Mouse (Mus musculus) intestine, embryonic 16.5 days (tissue): ENCODE measurements around the gene Bdh1. TPM values are rescaled to one million over a fixed set of nuclear protein-coding genes. Genes with fewer than 3 reads are reported as not detected.

ENCODE experiments used
- ATAC-seq: fragments of 200-750 bp; cut with Nextera tagmentation; 2 replicates; pipeline ENCODE4 v1.8.0; 2017; ENCODE audit warnings: moderate TSS enrichment, moderate library complexity
- H3K27ac ChIP-seq: fragments of 300-500 bp; sonication (generic); 2 replicates; pipeline ENCODE4 v1.5.1; 2014; ENCODE audit warnings: mild to moderate bottlenecking, low read length
- H3K27me3 ChIP-seq: fragments of 300-500 bp; sonication (generic); replicated peaks from 2 replicates; pipeline ENCODE4 v1.6.1; 2014; ENCODE audit warnings: low read length, control low read depth, mixed read lengths; ENCODE audit not compliant: control insufficient read depth, insufficient read depth
- H3K36me3 ChIP-seq: fragments of 300-500 bp; sonication (generic); 2 replicates; pipeline ENCODE4 v1.6.1; 2014; ENCODE audit warnings: low read length, control low read depth; ENCODE audit not compliant: control insufficient read depth, insufficient read depth
- H3K4me1 ChIP-seq: fragments of 300-500 bp; sonication (generic); 2 replicates; pipeline ENCODE4 v1.6.1; 2014; ENCODE audit warnings: low read length, control low read depth, mixed read lengths; ENCODE audit not compliant: control insufficient read depth, insufficient read depth
- H3K4me2 ChIP-seq: fragments of 300-500 bp; sonication (generic); 2 replicates; pipeline ENCODE4 v1.6.1; 2014; ENCODE audit warnings: low read depth, low read length, control low read depth
- H3K4me3 ChIP-seq: fragments of 300-500 bp; sonication (generic); 2 replicates; pipeline ENCODE4 v1.5.1; 2014; ENCODE audit warnings: mild to moderate bottlenecking, low read length
- H3K9ac ChIP-seq: fragments of 300-500 bp; sonication (generic); 2 replicates; pipeline ENCODE4 v1.6.1; 2014; ENCODE audit warnings: low read depth, low read length
- H3K9me3 ChIP-seq: fragments of 300-500 bp; sonication (generic); 2 replicates; pipeline ENCODE4 v1.6.1; 2016; ENCODE audit warnings: low read length, control low read depth; ENCODE audit not compliant: control insufficient read depth
- WGBS: fragments of 180-500 bp; shearing (Covaris S2); extraction: QIAGEN DNeasy Blood & Tissue Kit; methylation state at CpG from one replicate; pipeline ENCODE4 v1.1.7; 2014; 5-methylcytosine and 5-hydroxymethylcytosine counted together
- polyA plus RNA-seq: library from polyadenylated mRNA; unstranded; fragments of >200 nt; fragmentation: Nextera tagmentation; extraction: Ambion mirVana; gene quantifications from 2 replicates; pipeline ENCODE4 v1.2.1, GENCODE M21; 2015

Gene Bdh1
- polyA plus RNA-seq, 1 experiment from 2014 or later: 272 TPM

- H3K4me3 ChIP-seq: no peak overlapping the region
- WGBS: 89% methylated on average over 7 of the region's 7 CpGs
- no peaks in the 10 kb centered on the region for H3K27me3 ChIP-seq
- H3K36me3 ChIP-seq: no peaks in the 10 kb centered on the region
- no peak for ATAC-seq
- H3K9me3 ChIP-seq: no peaks in the 10 kb centered on the region
- H3K27ac ChIP-seq: no peak overlapping the region
- no peak overlapping the region for H3K9ac ChIP-seq
- no peak overlapping the region for H3K4me2 ChIP-seq
- peaks cover 12% of the 10 kb centered on the region for H3K4me1 ChIP-seq
These were observed 68.9 kb downstream of the Bdh1 start for GRCm38 (mm10) chr16:31490967-31491366.

GRCm38 (mm10) chr16:31492921-31493549 is 71.0 kb downstream of the Bdh1 start:
- no peak overlapping the region for H3K4me3 ChIP-seq
- peak; percentile 40; the same call in 1 of the 2 replicates for ATAC-seq
- no peaks in the 10 kb centered on the region for H3K27me3 ChIP-seq
- no peaks in the 10 kb centered on the region for H3K9me3 ChIP-seq
- no peaks in the 10 kb centered on the region for H3K36me3 ChIP-seq
- peaks cover 12% of the 10 kb centered on the region for H3K4me1 ChIP-seq
- H3K27ac ChIP-seq: no peak overlapping the region
- H3K4me2 ChIP-seq: peak overlapping the region; percentile 7; the same call in 1 of the 2 replicates
- WGBS: 28% methylated on average over 12 of the region's 12 CpGs
- H3K9ac ChIP-seq: no peak overlapping the region

GRCm38 (mm10) chr16:31493550-31493965 is 71.5 kb downstream of the Bdh1 start:
- Histone ChIP-seq H3K9ac (no peak overlapping the region), H3K27me3 (no peaks in the 10 kb centered on the region), H3K27ac (no peak overlapping the region), H3K9me3 (no peaks in the 10 kb centered on the region), H3K4me1 (peaks cover 12% of the 10 kb centered on the region), H3K4me2 (peak overlapping the region; percentile 7; the same call in 1 of the 2 replicates), H3K4me3 (no peak overlapping the region), H3K36me3 (no peaks in the 10 kb centered on the region)
- 45% methylated on average over 6 of the region's 6 CpGs for WGBS
- no peak for ATAC-seq

GRCm38 (mm10) chr16:31493991-31494390 is 71.9 kb downstream of the Bdh1 start:
- H3K27me3 ChIP-seq: no peaks in the 10 kb centered on the region
- no peaks in the 10 kb centered on the region for H3K9me3 ChIP-seq
- no peak overlapping the region for H3K27ac ChIP-seq
- H3K4me1 ChIP-seq: peaks cover 12% of the 10 kb centered on the region
- H3K36me3 ChIP-seq: no peaks in the 10 kb centered on the region
- no peak for ATAC-seq
- no peak overlapping the region for H3K9ac ChIP-seq
- WGBS: 74% methylated on average over 6 of the region's 6 CpGs
- H3K4me2 ChIP-seq: no peak overlapping the region
- no peak overlapping the region for H3K4me3 ChIP-seq

DNA sequence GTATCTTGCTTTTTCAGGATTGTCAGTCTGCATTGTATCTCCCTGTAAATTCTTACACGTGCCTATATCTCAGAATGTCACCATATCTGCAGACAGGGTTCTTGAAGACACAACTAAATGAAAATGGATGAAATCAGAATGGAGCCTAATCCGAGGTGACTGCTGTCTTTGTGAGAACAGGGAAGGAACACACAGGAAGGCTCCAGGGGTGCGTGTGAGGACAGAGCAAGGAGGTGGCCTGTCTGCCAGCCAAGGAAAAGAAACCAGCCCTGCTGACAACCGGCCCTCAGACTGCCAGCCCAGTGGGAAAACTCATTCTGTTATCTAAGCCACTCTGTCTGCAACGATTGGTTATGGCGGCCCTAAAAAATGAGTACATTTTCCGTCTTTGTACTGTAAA is 73.3 kb downstream of the Bdh1 start:
- Histone ChIP-seq H3K27ac (no peak overlapping the region), H3K27me3 (no peaks in the 10 kb centered on the region), H3K9me3 (no peaks in the 10 kb centered on the region), H3K4me1 (peaks cover 13% of the 10 kb centered on the region), H3K4me2 (no peak overlapping the region), H3K4me3 (no peak overlapping the region), H3K36me3 (no peaks in the 10 kb centered on the region), H3K9ac (no peak overlapping the region)
- no peak for ATAC-seq
- WGBS: 69% methylated on average over 7 of the region's 7 CpGs

GRCm38 (mm10) chr16:31495769-31496168 is 73.7 kb downstream of the Bdh1 start:
- Histone ChIP-seq H3K4me2 (no peak overlapping the region), H3K36me3 (no peaks in the 10 kb centered on the region), H3K4me1 (peaks cover 16% of the 10 kb centered on the region), H3K4me3 (no peak overlapping the region), H3K9ac (no peak overlapping the region), H3K27ac (no peak overlapping the region), H3K9me3 (no peaks in the 10 kb centered on the region), H3K27me3 (no peaks in the 10 kb centered on the region)
- 79% methylated on average over 9 of the region's 9 CpGs for WGBS
- ATAC-seq: no peak

DNA sequence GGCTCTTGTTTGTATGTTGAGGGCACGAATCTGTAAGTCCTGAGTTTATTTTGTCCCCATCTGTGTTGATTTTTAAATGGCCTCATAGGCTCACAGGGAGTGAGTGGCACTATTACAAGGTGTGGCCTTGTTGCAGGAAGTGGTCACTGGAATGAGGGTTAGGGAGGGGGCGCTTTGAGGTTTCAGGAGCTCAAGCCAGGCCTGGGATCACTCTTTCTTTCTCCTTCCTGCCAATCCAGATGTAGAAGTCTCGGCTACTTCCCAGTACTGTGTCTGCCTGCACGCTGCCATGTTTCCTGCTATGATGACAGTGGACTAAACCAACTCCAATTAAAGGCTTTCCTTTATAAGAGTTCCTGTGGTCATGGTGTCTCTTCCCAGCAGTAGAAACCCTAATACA is 76.3 kb downstream of the Bdh1 start:
- H3K4me2 ChIP-seq: no peak overlapping the region
- H3K9me3 ChIP-seq: no peaks in the 10 kb centered on the region
- H3K4me3 ChIP-seq: no peak overlapping the region
- H3K27ac ChIP-seq: no peak overlapping the region
- 83% methylated on average over 4 of the region's 4 CpGs for WGBS
- ATAC-seq: no peak
- H3K9ac ChIP-seq: no peak overlapping the region
- no peaks in the 10 kb centered on the region for H3K36me3 ChIP-seq
- H3K4me1 ChIP-seq: peaks cover 18% of the 10 kb centered on the region
- no peaks in the 10 kb centered on the region for H3K27me3 ChIP-seq

- Histone ChIP-seq H3K27me3 (no peaks in the 10 kb centered on the region), H3K9ac (no peak overlapping the region), H3K9me3 (no peaks in the 10 kb centered on the region), H3K4me3 (no peak overlapping the region), H3K36me3 (no peaks in the 10 kb centered on the region), H3K4me2 (no peak overlapping the region), H3K27ac (no peak overlapping the region), H3K4me1 (peaks cover 14% of the 10 kb centered on the region)
- no peak for ATAC-seq
- 95% methylated on average over 6 of the region's 6 CpGs for WGBS
These were observed 76.9 kb downstream of the Bdh1 start for GRCm38 (mm10) chr16:31499021-31499420.

- Histone ChIP-seq H3K9ac (no peak overlapping the region), H3K4me2 (no peak overlapping the region), H3K9me3 (no peaks in the 10 kb centered on the region), H3K27me3 (no peaks in the 10 kb centered on the region), H3K4me1 (peaks cover 14% of the 10 kb centered on the region), H3K36me3 (no peaks in the 10 kb centered on the region), H3K4me3 (no peak overlapping the region), H3K27ac (no peak overlapping the region)
- ATAC-seq: no peak
- WGBS: 67% methylated on average over 11 of the region's 11 CpGs
These were observed 77.7 kb downstream of the Bdh1 start for GRCm38 (mm10) chr16:31499681-31500310.
